Mouse (Mus musculus) liver, adult 2 months (tissue): Measurements from ENCODE around the gene Agps. TPM values are rescaled to one million over a fixed set of nuclear protein-coding genes. Genes with fewer than 3 reads are reported as not detected.

Experiments
- DNase-seq: peaks from one replicate; pipeline ENCODE4 v3.0.0-alpha.2; 2011; ENCODE audit warnings: low read depth, low spot score; ENCODE audit errors: extremely low read depth
- H3K27ac ChIP-seq: fragments of 200-500 bp; replicated peaks from 2 replicates; pipeline ENCODE4 v1.5.1; 2012; ENCODE audit warnings: low read depth, mild to moderate bottlenecking, control low read depth, inconsistent platforms, low read length; ENCODE audit not compliant: insufficient read depth
- H3K27me3 ChIP-seq: fragments of 200-500 bp; 2 replicates; pipeline ENCODE4 v1.6.1; 2012; ENCODE audit warnings: mild to moderate bottlenecking, moderate library complexity, low read length, inconsistent platforms; ENCODE audit not compliant: control insufficient read depth, insufficient read depth
- H3K36me3 ChIP-seq: fragments of 200-500 bp; 2 replicates; pipeline ENCODE4 v1.6.1; 2012; ENCODE audit warnings: low read length, inconsistent platforms; ENCODE audit not compliant: control insufficient read depth, insufficient read depth
- H3K4me1 ChIP-seq: fragments of 200-500 bp; 2 replicates; pipeline ENCODE4 v1.6.1; 2011; ENCODE audit warnings: low read length; ENCODE audit not compliant: control insufficient read depth, insufficient read depth
- H3K4me3 ChIP-seq: fragments of 200-500 bp; 2 replicates; pipeline ENCODE4 v1.5.1; 2011; ENCODE audit warnings: low read depth, mild to moderate bottlenecking, control low read depth, low read length, moderate library complexity; ENCODE audit not compliant: insufficient read depth
- H3K79me2 ChIP-seq: fragments of 200-500 bp; 2 replicates; pipeline ENCODE4 v1.6.1; 2012; ENCODE audit warnings: inconsistent platforms, mild to moderate bottlenecking, low read length, moderate library complexity; ENCODE audit not compliant: control insufficient read depth, insufficient read depth
- H3K9ac ChIP-seq: fragments of 200-500 bp; 2 replicates; pipeline ENCODE4 v1.6.1; 2012; ENCODE audit warnings: low read depth, mild to moderate bottlenecking, control low read depth, inconsistent platforms, low read length
- CTCF ChIP-seq: fragments of 200-500 bp; IDR thresholded peaks from 2 replicates; pipeline ENCODE4 v1.5.1; 2011; ENCODE audit warnings: low read depth, low read length, control low read depth
- POLR2A ChIP-seq: fragments of 200-500 bp; IDR thresholded peaks from 2 replicates; pipeline ENCODE4 v1.6.1; 2011; ENCODE audit warnings: low read length, control low read depth; ENCODE audit not compliant: insufficient read depth; ENCODE audit errors: extremely low read depth
- WGBS: fragments of 180-500 bp; shearing (Covaris S2); methylation state at CpG from one replicate; pipeline ENCODE4 v1.1.7; 2018; 5-methylcytosine and 5-hydroxymethylcytosine counted together
- polyA plus RNA-seq: library from polyadenylated mRNA; depleted of rRNA; stranded (reverse); fragments of >200 nt; gene quantifications from 2 replicates; pipeline ENCODE4 v1.2.3, GENCODE M21; 2012
- total RNA-seq: library from RNA; depleted of rRNA; stranded (reverse); fragments of >200 nt; gene quantifications from 2 replicates; pipeline ENCODE4 v1.2.3, GENCODE M21; 2014

Agps gene
- total and polyA plus RNA-seq, 2 experiments: 1.6 to 10.6 TPM

DNA sequence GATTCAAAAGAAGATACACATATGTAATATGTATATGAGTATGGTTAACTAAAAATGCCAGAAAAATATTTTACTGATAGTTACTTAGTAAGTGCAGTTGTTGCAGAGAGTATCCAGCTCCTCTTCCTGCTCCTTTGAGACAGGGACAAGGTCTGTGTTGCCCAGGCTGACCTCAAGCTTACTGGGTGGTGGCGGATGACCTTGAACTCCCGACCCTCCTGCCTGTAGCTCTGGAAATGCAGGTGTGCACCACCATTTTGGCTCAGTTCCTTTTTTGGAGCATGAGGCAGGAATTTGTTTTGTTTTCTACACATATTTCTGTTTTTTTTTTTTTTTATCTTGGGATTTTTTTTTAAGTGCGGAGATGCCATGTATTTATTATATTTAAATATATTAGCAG, 29.1 kb downstream of the Agps start:
- H3K4me1 ChIP-seq: no peaks in the 10 kb centered on the region
- no peaks in the 10 kb centered on the region for H3K79me2 ChIP-seq
- no peak overlapping the region for H3K4me3 ChIP-seq
- peak; percentile 36 for DNase-seq
- H3K27ac ChIP-seq: no peak overlapping the region
- TF ChIP-seq POLR2A (no peak), CTCF (no peak)
- no peaks in the 10 kb centered on the region for H3K27me3 ChIP-seq
- peaks cover 22% of the 10 kb centered on the region; the same call in 1 of the 2 replicates for H3K36me3 ChIP-seq
- 92% methylated on average over 3 of the region's 3 CpGs for WGBS
- H3K9ac ChIP-seq: no peak overlapping the region

- Histone ChIP-seq H3K9ac (no peak overlapping the region), H3K27ac (no peak overlapping the region), H3K27me3 (no peaks in the 10 kb centered on the region), H3K79me2 (no peaks in the 10 kb centered on the region), H3K4me1 (no peaks in the 10 kb centered on the region), H3K36me3 (peaks cover 12% of the 10 kb centered on the region), H3K4me3 (no peak overlapping the region)
- no peak for DNase-seq
- TF ChIP-seq CTCF: no peak
- no peak for TF ChIP-seq POLR2A
- WGBS: 100% methylated on average over 2 of the region's 2 CpGs
Observed at GRCm38 (mm10) chr2:75869604-75870003, 37.6 kb downstream of the Agps start.

DNA sequence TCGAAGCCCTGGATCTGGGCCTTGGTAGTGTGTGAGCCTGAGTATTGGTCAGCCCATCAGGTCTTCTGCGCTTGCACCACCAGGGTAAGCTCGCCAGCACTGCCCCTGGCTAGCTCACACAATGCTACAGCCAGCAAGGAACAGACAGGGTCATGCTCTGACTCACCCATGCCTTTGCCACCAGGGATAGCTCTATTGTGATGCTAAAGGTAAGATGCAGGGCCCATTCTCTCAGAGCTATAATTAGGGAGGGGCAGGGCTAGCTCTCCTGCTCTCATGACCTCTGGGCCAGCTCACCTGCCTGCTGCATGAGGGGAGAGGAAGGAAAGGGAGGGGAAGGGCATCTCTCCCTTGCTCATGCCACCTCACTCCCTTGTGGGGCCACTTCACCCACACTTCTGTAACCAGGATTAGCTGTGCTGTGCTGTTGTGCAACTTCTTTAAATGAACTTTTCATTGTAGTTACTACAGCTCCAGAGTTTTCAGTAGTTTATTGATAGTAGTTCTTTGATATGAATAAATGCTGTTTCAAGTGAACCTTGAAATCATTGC, 42.1 kb downstream of the Agps start:
- no peaks in the 10 kb centered on the region for H3K4me1 ChIP-seq
- DNase-seq: no peak
- H3K36me3 ChIP-seq: peaks cover 6% of the 10 kb centered on the region; the same call in 1 of the 2 replicates
- TF ChIP-seq POLR2A (no peak), CTCF (no peak)
- H3K4me3 ChIP-seq: no peak overlapping the region
- H3K27ac ChIP-seq: no peak overlapping the region
- 96% methylated on average over 3 of the region's 3 CpGs for WGBS
- H3K79me2 ChIP-seq: no peaks in the 10 kb centered on the region
- no peaks in the 10 kb centered on the region for H3K27me3 ChIP-seq
- no peak overlapping the region for H3K9ac ChIP-seq

- no peak overlapping the region for H3K27ac ChIP-seq
- DNase-seq: peak; percentile 15
- no peak overlapping the region for H3K9ac ChIP-seq
- no peaks in the 10 kb centered on the region for H3K4me1 ChIP-seq
- peaks cover 2% of the 10 kb centered on the region; the same call in 1 of the 2 replicates for H3K36me3 ChIP-seq
- no peak overlapping the region for H3K4me3 ChIP-seq
- TF ChIP-seq POLR2A (no peak), CTCF (peak; percentile 38; the same call in 1 of the 2 replicates)
- 49% methylated on average over 3 of the region's 3 CpGs for WGBS
- H3K79me2 ChIP-seq: no peaks in the 10 kb centered on the region
- no peaks in the 10 kb centered on the region for H3K27me3 ChIP-seq
Observed at GRCm38 (mm10) chr2:75879791-75880190, 47.8 kb downstream of the Agps start.

DNA sequence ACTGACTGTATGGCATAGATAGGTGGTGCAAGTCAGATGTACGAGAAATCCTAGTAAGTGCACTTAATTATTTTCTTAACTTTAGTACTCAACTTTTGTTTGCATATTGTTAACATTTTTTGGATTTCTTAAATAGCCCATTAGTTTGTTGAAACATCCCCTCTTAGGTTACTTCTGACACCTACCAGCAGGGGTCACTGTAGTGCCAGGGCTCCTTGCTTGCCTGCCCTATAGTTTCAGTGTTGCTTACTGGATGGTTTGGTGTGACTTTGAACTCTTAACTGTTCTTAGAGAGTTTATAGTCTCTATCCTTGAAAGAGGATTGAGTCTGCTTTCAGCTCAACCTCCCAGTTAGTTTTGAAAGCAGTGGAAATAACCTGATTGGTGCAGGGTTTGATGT, 51.6 kb downstream of the Agps start:
- peak; percentile 37 for DNase-seq
- H3K27ac ChIP-seq: no peak overlapping the region
- H3K79me2 ChIP-seq: no peaks in the 10 kb centered on the region
- H3K4me1 ChIP-seq: no peaks in the 10 kb centered on the region
- 41% methylated on average over 1 of the region's 1 CpGs for WGBS
- H3K4me3 ChIP-seq: no peak overlapping the region
- no peaks in the 10 kb centered on the region for H3K27me3 ChIP-seq
- H3K36me3 ChIP-seq: peaks cover 6% of the 10 kb centered on the region; the same call in 1 of the 2 replicates
- TF ChIP-seq CTCF: peak; percentile 78
- TF ChIP-seq POLR2A: no peak
- no peak overlapping the region for H3K9ac ChIP-seq

GRCm38 (mm10) chr2:75891981-75892380, 60.0 kb downstream of the Agps start:
- H3K9ac ChIP-seq: no peak overlapping the region
- H3K27ac ChIP-seq: no peak overlapping the region
- H3K4me1 ChIP-seq: no peaks in the 10 kb centered on the region
- peaks cover under 1% of the 10 kb centered on the region; the same call in 1 of the 2 replicates for H3K36me3 ChIP-seq
- no peaks in the 10 kb centered on the region for H3K79me2 ChIP-seq
- no peaks in the 10 kb centered on the region for H3K27me3 ChIP-seq
- no peak for TF ChIP-seq CTCF
- TF ChIP-seq POLR2A: no peak
- no peak for DNase-seq
- H3K4me3 ChIP-seq: no peak overlapping the region
- 66% methylated on average over 4 of the region's 4 CpGs for WGBS
